Mouse (Mus musculus): ENCODE measurements at regions not wholly inside any gene's neighbourhood (a gene's known extent, or its start where the extent isn't known, plus 50 kb on each side); places are given as distances from the start of the nearest gene placed in this dataset.

DNA sequence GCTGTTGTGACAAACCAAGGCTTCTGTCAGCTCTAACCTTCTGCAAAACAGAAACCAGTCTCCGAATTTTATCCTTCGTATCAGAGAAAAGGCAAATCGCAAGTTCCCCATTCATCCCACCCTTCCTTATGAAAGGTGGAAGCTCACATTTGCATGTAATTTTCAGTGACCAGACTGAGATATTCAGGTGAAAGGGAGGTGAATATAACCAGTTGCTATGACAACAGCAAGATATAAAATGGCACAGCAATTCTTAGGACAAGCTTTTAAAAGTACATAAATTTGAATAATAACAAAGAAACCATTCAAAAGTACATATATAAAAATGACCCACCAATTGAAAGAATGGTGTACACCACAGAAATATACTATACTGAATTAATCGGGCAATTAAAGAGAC, 375.4 kb downstream of the Rps29 start:
- TF ChIP-seq CTCF (IDR thresholded peaks at IDR 0.05; ENCODE audit: low read depth), result no peak
- TF ChIP-seq EP300 (optimal IDR thresholded peaks at IDR 0.05), result no peak
- Histone ChIP-seq H3K4me2 (replicated peaks; ENCODE audit: low read depth) (no peak overlapping the region), H3K4me1 (replicated peaks; ENCODE audit: control insufficient read depth, insufficient read depth) (no peaks in the 10 kb centered on the region), H3K36me3 (ENCODE audit: control insufficient read depth, insufficient read depth, low read length) (no peaks in the 10 kb centered on the region), H3K27me3 (ENCODE audit: control insufficient read depth, insufficient read depth, low read length) (no peaks in the 10 kb centered on the region), H3K4me3 (ENCODE audit: low read depth, low read length) (no peak overlapping the region), H3K27ac (replicated peaks) (no peak overlapping the region), H3K9me3 (ENCODE audit: control insufficient read depth, low read length) (no peaks in the 10 kb centered on the region), H3K9ac (ENCODE audit: low read length) (no peak overlapping the region)
- ATAC-seq (ENCODE audit: low FRiP score, low TSS enrichment) (no peak), DNase-seq (ENCODE audit: low spot score) (no peak)
- 91% methylated on average over 4 of the region's 4 CpGs for WGBS

DNA sequence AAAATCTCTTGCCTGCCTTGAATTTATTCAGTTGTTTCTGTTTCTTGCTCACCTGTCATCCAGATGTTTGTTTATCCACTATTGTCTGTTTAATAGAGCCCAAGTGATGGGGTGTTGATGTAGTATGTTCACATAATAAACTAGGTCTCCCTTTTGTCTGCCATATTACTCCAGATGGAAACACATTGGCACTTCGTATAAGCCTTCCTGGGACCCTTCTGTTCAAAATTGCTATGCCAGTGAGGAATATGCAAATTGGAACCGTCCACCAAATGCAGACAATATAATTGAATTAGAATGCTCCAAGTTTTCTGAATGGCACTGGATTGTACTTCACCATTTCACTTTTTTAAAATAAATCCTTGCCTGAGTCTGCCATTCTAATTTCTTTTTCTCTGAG, 383.5 kb downstream of the Rps29 start:
- Histone ChIP-seq H3K4me2 (replicated peaks; ENCODE audit: low read depth) (no peak overlapping the region), H3K27ac (replicated peaks) (no peak overlapping the region), H3K9me3 (ENCODE audit: control insufficient read depth, low read length) (no peaks in the 10 kb centered on the region), H3K36me3 (ENCODE audit: control insufficient read depth, insufficient read depth, low read length) (no peaks in the 10 kb centered on the region), H3K4me3 (ENCODE audit: low read depth, low read length) (no peak overlapping the region), H3K4me1 (replicated peaks; ENCODE audit: control insufficient read depth, insufficient read depth) (no peaks in the 10 kb centered on the region), H3K27me3 (ENCODE audit: control insufficient read depth, insufficient read depth, low read length) (no peaks in the 10 kb centered on the region), H3K9ac (ENCODE audit: low read length) (no peak overlapping the region)
- DNase-seq (ENCODE audit: low spot score) (no peak), ATAC-seq (ENCODE audit: low FRiP score, low TSS enrichment) (no peak)
- TF ChIP-seq CTCF (IDR thresholded peaks at IDR 0.05; ENCODE audit: low read depth) (no peak), EP300 (optimal IDR thresholded peaks at IDR 0.05) (no peak)
- WGBS, result 88% methylated on average over 2 of the region's 2 CpGs

DNA sequence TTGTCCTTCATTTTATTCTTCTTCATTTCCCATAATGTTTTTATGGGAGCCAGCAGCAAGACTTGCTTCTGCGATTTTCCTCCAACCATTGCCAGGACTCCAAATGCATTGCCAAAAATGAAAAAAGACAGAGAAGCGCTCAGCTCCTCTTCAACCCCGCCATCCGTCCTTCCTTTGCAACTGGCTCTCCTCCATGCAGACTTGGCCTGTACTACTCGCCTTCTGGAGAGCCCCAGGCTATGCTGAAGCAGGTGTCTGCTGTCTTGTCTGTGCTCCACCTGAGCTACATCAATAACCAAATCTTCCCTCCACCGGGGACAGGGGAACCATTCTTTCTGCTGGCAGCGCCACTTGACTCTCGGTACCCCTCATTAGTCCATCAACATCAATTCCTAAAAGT, 384.2 kb downstream of the Rps29 start:
- TF ChIP-seq EP300 (optimal IDR thresholded peaks at IDR 0.05) (no peak), CTCF (IDR thresholded peaks at IDR 0.05; ENCODE audit: low read depth) (no peak)
- H3K36me3 ChIP-seq (ENCODE audit: control insufficient read depth, insufficient read depth, low read length), result no peaks in the 10 kb centered on the region
- ATAC-seq (ENCODE audit: low FRiP score, low TSS enrichment) (no peak), DNase-seq (ENCODE audit: low spot score) (no peak)
- no peak overlapping the region for H3K4me3 ChIP-seq (ENCODE audit: low read depth, low read length)
- no peaks in the 10 kb centered on the region for H3K9me3 ChIP-seq (ENCODE audit: control insufficient read depth, low read length)
- H3K27me3 ChIP-seq (ENCODE audit: control insufficient read depth, insufficient read depth, low read length), result no peaks in the 10 kb centered on the region
- H3K4me2 ChIP-seq (replicated peaks; ENCODE audit: low read depth), result no peak overlapping the region
- no peak overlapping the region for H3K27ac ChIP-seq (replicated peaks)
- WGBS, result 78% methylated on average over 8 of the region's 8 CpGs
- no peaks in the 10 kb centered on the region for H3K4me1 ChIP-seq (replicated peaks; ENCODE audit: control insufficient read depth, insufficient read depth)
- no peak overlapping the region for H3K9ac ChIP-seq (ENCODE audit: low read length)

DNA sequence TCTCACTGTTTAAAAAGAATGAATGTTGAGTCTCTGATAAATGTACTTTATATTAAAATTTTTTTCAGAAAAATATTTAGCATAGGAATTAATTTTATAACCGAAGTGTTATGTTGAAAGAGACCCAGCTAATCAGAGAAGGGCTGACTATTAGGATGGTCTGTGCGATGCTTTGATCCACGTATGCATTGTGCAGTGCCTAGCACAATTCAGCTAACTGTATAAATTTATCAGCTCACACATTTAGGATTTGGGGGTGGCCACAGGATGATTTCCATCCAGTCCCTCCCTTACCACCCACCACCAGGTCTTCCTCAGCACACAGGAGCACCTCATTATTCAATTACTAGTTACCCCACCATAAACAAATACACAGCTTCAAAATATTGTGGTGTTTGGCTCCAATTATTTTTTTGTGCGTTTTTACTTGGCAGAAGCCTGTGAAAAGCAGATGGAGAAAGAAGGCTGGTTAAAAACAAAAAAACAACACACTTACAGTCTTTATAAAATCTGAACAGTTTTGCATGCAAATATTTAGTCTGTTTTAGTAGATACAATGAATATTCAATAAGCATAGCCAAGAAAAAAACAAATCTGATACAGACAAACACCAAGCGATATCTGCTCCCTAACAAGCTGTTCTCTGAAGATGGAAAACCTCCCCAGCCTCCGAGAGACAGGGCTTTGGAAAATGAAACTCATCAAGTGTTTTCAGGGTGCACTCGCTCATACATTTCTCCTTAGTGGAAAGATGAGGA, 400.5 kb downstream of the Rps29 start:
- Histone ChIP-seq H3K27me3 (ENCODE audit: control insufficient read depth, insufficient read depth, low read length) (no peaks in the 10 kb centered on the region), H3K36me3 (ENCODE audit: control insufficient read depth, insufficient read depth, low read length) (no peaks in the 10 kb centered on the region), H3K4me3 (ENCODE audit: low read depth, low read length) (no peak overlapping the region), H3K9ac (ENCODE audit: low read length) (no peak overlapping the region), H3K9me3 (ENCODE audit: control insufficient read depth, low read length) (no peaks in the 10 kb centered on the region), H3K4me2 (replicated peaks; ENCODE audit: low read depth) (no peak overlapping the region), H3K4me1 (replicated peaks; ENCODE audit: control insufficient read depth, insufficient read depth) (no peaks in the 10 kb centered on the region), H3K27ac (replicated peaks) (no peak overlapping the region)
- TF ChIP-seq CTCF (IDR thresholded peaks at IDR 0.05; ENCODE audit: low read depth), result no peak
- TF ChIP-seq EP300 (optimal IDR thresholded peaks at IDR 0.05), result no peak
- DNase-seq (ENCODE audit: low spot score), result no peak
- no peak for ATAC-seq (ENCODE audit: low FRiP score, low TSS enrichment)
- 78% methylated on average over 7 of the region's 7 CpGs for WGBS

- no peak for DNase-seq (ENCODE audit: low spot score)
- Histone ChIP-seq H3K27me3 (ENCODE audit: control insufficient read depth, insufficient read depth, low read length) (no peaks in the 10 kb centered on the region), H3K4me3 (ENCODE audit: low read depth, low read length) (no peak overlapping the region), H3K27ac (replicated peaks) (no peak overlapping the region), H3K36me3 (ENCODE audit: control insufficient read depth, insufficient read depth, low read length) (no peaks in the 10 kb centered on the region), H3K4me1 (replicated peaks; ENCODE audit: control insufficient read depth, insufficient read depth) (no peaks in the 10 kb centered on the region), H3K9me3 (ENCODE audit: control insufficient read depth, low read length) (no peaks in the 10 kb centered on the region), H3K4me2 (replicated peaks; ENCODE audit: low read depth) (no peak overlapping the region), H3K9ac (ENCODE audit: low read length) (no peak overlapping the region)
- ATAC-seq (ENCODE audit: low FRiP score, low TSS enrichment), result no peak
- 44% methylated on average over 2 of the region's 2 CpGs for WGBS
- TF ChIP-seq CTCF (IDR thresholded peaks at IDR 0.05; ENCODE audit: low read depth), result no peak
- no peak for TF ChIP-seq EP300 (optimal IDR thresholded peaks at IDR 0.05)
Observed at GRCm38 (mm10) chr12:68728882-68729281, 430.1 kb downstream of the Rps29 start.

GRCm38 (mm10) chr12:68718946-68719345, 440.0 kb downstream of the Rps29 start:
- H3K27me3 ChIP-seq (ENCODE audit: control insufficient read depth, insufficient read depth, low read length), result no peaks in the 10 kb centered on the region
- H3K4me2 ChIP-seq (replicated peaks; ENCODE audit: low read depth), result no peak overlapping the region
- ATAC-seq (ENCODE audit: low FRiP score, low TSS enrichment) (no peak), DNase-seq (ENCODE audit: low spot score) (no peak)
- no peak overlapping the region for H3K9ac ChIP-seq (ENCODE audit: low read length)
- no peaks in the 10 kb centered on the region for H3K36me3 ChIP-seq (ENCODE audit: control insufficient read depth, insufficient read depth, low read length)
- no peaks in the 10 kb centered on the region for H3K4me1 ChIP-seq (replicated peaks; ENCODE audit: control insufficient read depth, insufficient read depth)
- TF ChIP-seq CTCF (IDR thresholded peaks at IDR 0.05; ENCODE audit: low read depth), result no peak
- TF ChIP-seq EP300 (optimal IDR thresholded peaks at IDR 0.05), result no peak
- no peak overlapping the region for H3K4me3 ChIP-seq (ENCODE audit: low read depth, low read length)
- H3K27ac ChIP-seq (replicated peaks), result no peak overlapping the region
- H3K9me3 ChIP-seq (ENCODE audit: control insufficient read depth, low read length), result no peaks in the 10 kb centered on the region

Data from stomach, postnatal 0 days (tissue).